Mouse (Mus musculus) liver, postnatal 0 days (tissue): Measurements from ENCODE around the gene Ppef1.

Source experiments
- CTCF ChIP-seq: sonication (generic); IDR thresholded peaks from 2 replicates; pipeline ENCODE4 v1.5.1; 2016; ENCODE audit warnings: antibody characterized with exemption, low read depth
- EP300 ChIP-seq: IDR thresholded peaks from 2 replicates; pipeline ENCODE4 v1.6.1; 2016; ENCODE audit warnings: antibody characterized with exemption, low read depth, mild to moderate bottlenecking

- no peak for TF ChIP-seq CTCF
- no peak for TF ChIP-seq EP300
Measured at GRCm38 (mm10) chrX:160782276-160782675, 46.7 kb upstream of the Ppef1 start.
